Mouse (Mus musculus) right cerebral cortex, postnatal 25 days (tissue): ENCODE results near the gene Zfp747.

Experiments
- DNase-seq: peaks from one replicate; pipeline ENCODE4 v3.0.0; 2022

Gene Zfp747

DNA sequence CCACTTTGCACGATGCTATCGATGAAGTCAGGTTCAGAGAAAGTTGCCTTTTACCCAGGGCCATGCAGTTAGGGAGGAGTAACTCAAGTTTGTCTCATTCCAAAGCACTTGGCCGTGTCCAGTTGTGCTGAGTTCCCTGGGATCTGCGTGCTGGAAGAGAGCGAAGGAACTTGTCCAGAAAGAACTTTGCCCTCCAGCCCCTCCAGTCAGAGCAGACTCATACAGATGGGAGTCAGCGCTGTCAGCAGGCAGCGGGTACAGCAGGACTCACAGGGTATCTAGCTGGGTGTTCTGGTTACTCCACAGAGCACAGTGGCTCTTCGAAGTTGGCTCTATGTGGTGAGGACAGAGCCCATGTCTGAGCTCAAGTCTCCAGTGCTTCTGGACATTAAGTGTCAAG lies 50.3 kb downstream of the Zfp747 start:
- no peak for DNase-seq

DNA sequence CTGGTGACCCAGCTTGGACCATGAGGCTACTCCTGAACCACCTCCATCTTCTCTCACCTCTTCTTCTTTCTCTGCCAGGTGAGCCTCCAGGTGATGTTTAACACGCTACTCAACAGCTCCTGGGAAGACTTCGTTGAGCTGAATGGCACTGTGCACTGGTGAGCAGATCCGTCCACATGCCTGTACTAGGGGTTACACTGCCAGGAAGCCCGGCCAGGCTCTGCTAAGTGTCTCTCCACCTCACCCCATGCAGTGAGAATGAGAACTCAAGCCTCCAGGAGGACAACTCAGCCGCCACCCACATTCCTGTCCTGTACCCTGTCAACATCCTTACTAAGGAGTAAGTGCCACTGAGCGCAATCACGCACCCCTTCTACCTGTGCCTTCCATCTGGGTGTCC lies 50.9 kb downstream of the Zfp747 start:
- DNase-seq: no peak
